Mouse (Mus musculus): ENCODE data around the gene Cmip. TPM values are rescaled to one million over a fixed set of nuclear protein-coding genes. Genes with fewer than 3 reads are reported as not detected.

The Cmip gene
- polyA plus RNA-seq, 1 experiment from 2014 or later, result 27.0 TPM

DNA sequence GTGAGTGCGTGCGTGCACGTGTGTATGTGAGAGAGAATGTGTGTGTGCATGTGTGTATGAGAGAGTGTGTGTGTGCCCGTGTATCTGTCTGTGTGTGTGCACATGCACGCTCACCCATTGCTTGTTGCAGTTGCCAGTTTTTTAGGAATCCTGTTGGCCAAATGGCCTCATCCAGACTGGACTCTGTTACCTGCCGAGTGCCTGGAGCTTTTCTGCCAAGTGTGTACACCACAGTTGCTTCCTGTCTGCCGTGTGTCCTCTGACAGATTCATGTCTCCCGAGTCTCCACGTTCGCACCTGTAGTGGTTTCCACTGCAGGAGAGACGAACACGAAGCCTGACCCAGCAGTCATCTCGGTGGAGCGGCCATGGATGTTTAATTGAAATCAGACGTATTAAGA lies 64.4 kb downstream of the Cmip start:
- WGBS, result 87% methylated on average over 15 of the region's 15 CpGs
- Histone ChIP-seq H3K4me1 (replicated peaks; ENCODE audit: control insufficient read depth, insufficient read depth, low read length) (peaks cover 3% of the 10 kb centered on the region; the same call in 1 of the 2 replicates), H3K4me3 (ENCODE audit: low read depth, low read length) (no peak overlapping the region), H3K27me3 (ENCODE audit: control insufficient read depth, insufficient read depth, low read length) (no peaks in the 10 kb centered on the region), H3K4me2 (replicated peaks; ENCODE audit: low read depth, low read length) (no peak overlapping the region), H3K36me3 (ENCODE audit: control insufficient read depth, insufficient read depth, low read length) (no peaks in the 10 kb centered on the region), H3K9ac (ENCODE audit: low read depth, low read length) (no peak overlapping the region), H3K27ac (ENCODE audit: low read depth, low read length) (peak overlapping the region; percentile 48; the same call in 1 of the 2 replicates), H3K9me3 (ENCODE audit: control insufficient read depth, low read length) (no peaks in the 10 kb centered on the region)
- no peak for ATAC-seq (ENCODE audit: low FRiP score)
- no peak for DNase-seq (ENCODE audit: low spot score)

DNA sequence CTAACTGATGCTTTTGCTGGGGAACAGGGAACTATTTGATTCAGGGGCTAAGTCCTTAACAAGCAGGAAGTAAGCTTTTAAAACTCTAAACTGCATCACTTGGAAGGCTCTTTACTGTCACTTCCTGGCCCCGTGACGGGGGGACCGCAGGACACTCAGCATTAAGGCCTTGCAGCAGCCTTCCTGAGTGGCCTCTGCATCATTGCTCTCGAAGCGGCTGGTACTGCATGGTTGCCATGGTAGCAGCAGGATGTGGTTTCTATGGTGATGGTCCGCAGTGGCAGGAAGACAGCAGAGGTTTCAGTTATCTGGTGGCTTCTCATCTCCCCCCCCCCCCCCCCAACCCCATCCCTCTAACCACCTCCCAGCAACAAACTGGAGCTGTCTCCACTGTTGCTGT lies 65.2 kb downstream of the Cmip start:
- WGBS, result 41% methylated on average over 6 of the region's 6 CpGs
- Histone ChIP-seq H3K36me3 (ENCODE audit: control insufficient read depth, insufficient read depth, low read length) (no peaks in the 10 kb centered on the region), H3K27ac (ENCODE audit: low read depth, low read length) (peak overlapping the region; percentile 77), H3K9ac (ENCODE audit: low read depth, low read length) (no peak overlapping the region), H3K9me3 (ENCODE audit: control insufficient read depth, low read length) (no peaks in the 10 kb centered on the region), H3K4me3 (ENCODE audit: low read depth, low read length) (no peak overlapping the region), H3K4me1 (replicated peaks; ENCODE audit: control insufficient read depth, insufficient read depth, low read length) (peaks cover 3% of the 10 kb centered on the region; the same call in 1 of the 2 replicates), H3K27me3 (ENCODE audit: control insufficient read depth, insufficient read depth, low read length) (no peaks in the 10 kb centered on the region), H3K4me2 (replicated peaks; ENCODE audit: low read depth, low read length) (0 out of 2 replicates have a peak overlapping the region, but pooled peaks have one; percentile 4)
- peak; percentile 73 for DNase-seq (ENCODE audit: low spot score)
- peak; percentile 86 for ATAC-seq (ENCODE audit: low FRiP score)

DNA sequence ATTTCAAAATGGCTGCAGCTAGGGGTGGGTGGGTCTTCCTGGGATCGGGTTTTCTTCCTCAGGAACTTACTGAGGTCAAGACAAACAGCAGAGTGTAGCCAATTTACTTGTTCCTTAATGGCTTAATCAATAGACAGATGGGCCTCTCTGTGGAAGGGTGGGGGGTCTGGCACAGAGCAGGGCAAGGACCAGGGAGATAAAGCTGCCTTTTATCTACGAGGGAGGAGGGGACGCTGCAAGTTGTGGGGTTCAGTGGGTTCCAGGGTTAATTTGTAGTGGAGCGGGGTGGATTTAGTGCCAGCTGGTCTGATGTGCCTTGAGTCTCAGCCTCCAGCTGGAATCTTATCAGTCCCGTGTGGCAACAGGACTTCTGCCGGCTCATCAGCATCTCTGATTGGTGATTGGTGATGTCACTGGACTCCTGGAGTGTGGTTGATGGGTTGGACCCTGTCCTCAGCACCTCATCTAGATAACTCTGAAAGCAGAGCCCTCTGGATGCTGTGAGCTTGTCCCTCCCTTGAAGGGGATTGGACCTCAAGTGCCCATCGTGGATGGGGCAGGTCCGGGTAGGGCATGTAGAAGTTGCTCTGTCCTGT lies 65.9 kb downstream of the Cmip start:
- Histone ChIP-seq H3K27ac (ENCODE audit: low read depth, low read length) (peak overlapping the region; percentile 77), H3K27me3 (ENCODE audit: control insufficient read depth, insufficient read depth, low read length) (no peaks in the 10 kb centered on the region), H3K4me3 (ENCODE audit: low read depth, low read length) (no peak overlapping the region), H3K9ac (ENCODE audit: low read depth, low read length) (no peak overlapping the region), H3K4me1 (replicated peaks; ENCODE audit: control insufficient read depth, insufficient read depth, low read length) (peaks cover 3% of the 10 kb centered on the region; the same call in 1 of the 2 replicates), H3K36me3 (ENCODE audit: control insufficient read depth, insufficient read depth, low read length) (no peaks in the 10 kb centered on the region), H3K4me2 (replicated peaks; ENCODE audit: low read depth, low read length) (no peak overlapping the region), H3K9me3 (ENCODE audit: control insufficient read depth, low read length) (no peaks in the 10 kb centered on the region)
- peak; percentile 50 for ATAC-seq (ENCODE audit: low FRiP score)
- DNase-seq (ENCODE audit: low spot score), result no peak
- 54% methylated on average over 8 of the region's 8 CpGs for WGBS

DNA sequence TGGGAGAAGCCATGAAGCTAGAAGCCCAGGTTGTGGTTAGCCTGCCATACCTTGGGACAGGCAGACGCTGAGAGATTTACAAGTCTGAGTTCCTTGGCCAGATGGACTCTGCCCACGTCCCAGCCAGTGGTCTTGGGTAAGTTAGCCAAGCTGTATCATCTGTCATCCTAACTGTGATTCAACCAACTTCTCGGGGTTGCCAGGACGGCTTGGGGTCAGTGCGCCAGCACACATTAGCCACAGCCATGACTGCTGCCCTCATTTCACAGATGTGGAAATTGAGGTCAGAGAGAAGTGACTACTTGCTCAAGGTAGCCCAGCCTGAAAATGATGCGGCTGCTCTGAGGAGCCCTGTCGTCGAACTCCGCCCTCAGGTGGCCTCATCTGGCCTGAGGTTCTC lies 68.0 kb downstream of the Cmip start:
- H3K27me3 ChIP-seq (ENCODE audit: control insufficient read depth, insufficient read depth, low read length), result no peaks in the 10 kb centered on the region
- WGBS, result 98% methylated on average over 9 of the region's 9 CpGs
- H3K4me2 ChIP-seq (replicated peaks; ENCODE audit: low read depth, low read length), result no peak overlapping the region
- ATAC-seq (ENCODE audit: low FRiP score) (no peak), DNase-seq (ENCODE audit: low spot score) (no peak)
- no peak overlapping the region for H3K9ac ChIP-seq (ENCODE audit: low read depth, low read length)
- no peak overlapping the region for H3K27ac ChIP-seq (ENCODE audit: low read depth, low read length)
- no peaks in the 10 kb centered on the region for H3K36me3 ChIP-seq (ENCODE audit: control insufficient read depth, insufficient read depth, low read length)
- no peak overlapping the region for H3K4me3 ChIP-seq (ENCODE audit: low read depth, low read length)
- H3K4me1 ChIP-seq (replicated peaks; ENCODE audit: control insufficient read depth, insufficient read depth, low read length), result peaks cover 3% of the 10 kb centered on the region; the same call in 1 of the 2 replicates
- H3K9me3 ChIP-seq (ENCODE audit: control insufficient read depth, low read length), result no peaks in the 10 kb centered on the region

DNA sequence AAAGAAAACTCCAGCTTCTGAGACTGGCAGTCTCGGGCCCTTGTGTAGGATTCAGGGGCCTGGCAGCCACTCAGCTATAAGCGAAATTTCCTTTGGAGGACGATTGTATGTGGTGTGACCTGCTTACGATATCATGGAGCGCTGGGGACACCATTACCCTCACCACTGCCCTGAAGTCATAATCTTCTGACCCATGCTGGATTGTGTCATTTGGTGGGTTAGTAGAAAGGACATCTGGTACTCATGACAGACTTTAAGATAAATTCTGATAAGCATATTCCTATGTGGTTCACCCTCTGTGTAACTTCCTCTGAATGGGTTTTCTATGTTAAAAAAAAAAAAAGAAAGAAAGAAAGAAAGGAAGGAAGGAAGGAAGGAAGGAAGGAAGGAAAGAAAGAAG lies 69.9 kb downstream of the Cmip start:
- 93% methylated on average over 5 of the region's 5 CpGs for WGBS

DNA sequence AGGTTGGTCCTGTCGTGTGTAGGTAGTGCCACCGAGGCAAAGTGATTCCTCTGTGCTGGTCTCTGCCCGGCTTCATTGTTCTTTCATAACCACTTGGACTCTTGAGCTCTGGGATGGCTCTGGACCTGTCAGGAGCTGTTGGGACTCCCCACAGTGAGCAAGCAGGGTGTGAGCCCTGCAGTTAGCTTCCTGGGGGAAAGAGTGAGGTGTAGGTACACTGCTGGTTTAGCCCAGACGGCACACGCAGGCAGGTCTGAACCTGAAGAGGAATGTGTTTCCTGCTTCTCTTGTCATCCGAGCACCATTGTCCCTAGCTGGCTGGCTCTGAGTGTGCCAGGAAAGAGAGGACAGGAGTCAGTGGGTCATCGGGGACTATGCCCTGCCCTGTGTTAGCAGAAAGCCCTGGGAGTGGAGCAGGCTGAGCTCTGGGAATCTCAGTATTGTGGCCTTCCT lies 70.5 kb downstream of the Cmip start:
- WGBS, result 41% methylated on average over 7 of the region's 7 CpGs
- H3K4me1 ChIP-seq (replicated peaks; ENCODE audit: control insufficient read depth, insufficient read depth, low read length), result peaks cover 3% of the 10 kb centered on the region; the same call in 1 of the 2 replicates
- DNase-seq (ENCODE audit: low spot score) (no peak), ATAC-seq (ENCODE audit: low FRiP score) (no peak)
- 0 out of 2 replicates have a peak overlapping the region, but pooled peaks have one; percentile 15 for H3K9ac ChIP-seq (ENCODE audit: low read depth, low read length)
- no peak overlapping the region for H3K27ac ChIP-seq (ENCODE audit: low read depth, low read length)
- no peaks in the 10 kb centered on the region for H3K36me3 ChIP-seq (ENCODE audit: control insufficient read depth, insufficient read depth, low read length)
- H3K4me3 ChIP-seq (ENCODE audit: low read depth, low read length), result no peak overlapping the region
- H3K4me2 ChIP-seq (replicated peaks; ENCODE audit: low read depth, low read length), result no peak overlapping the region
- H3K9me3 ChIP-seq (ENCODE audit: control insufficient read depth, low read length), result no peaks in the 10 kb centered on the region
- H3K27me3 ChIP-seq (ENCODE audit: control insufficient read depth, insufficient read depth, low read length), result no peaks in the 10 kb centered on the region

More for the DNA sequence above, 69.9 kb downstream of the Cmip start:
- Histone ChIP-seq H3K27ac (ENCODE audit: low read depth, low read length) (no peak overlapping the region), H3K9ac (ENCODE audit: low read depth, low read length) (no peak overlapping the region), H3K4me1 (replicated peaks; ENCODE audit: control insufficient read depth, insufficient read depth, low read length) (peaks cover 3% of the 10 kb centered on the region; the same call in 1 of the 2 replicates), H3K27me3 (ENCODE audit: control insufficient read depth, insufficient read depth, low read length) (no peaks in the 10 kb centered on the region), H3K36me3 (ENCODE audit: control insufficient read depth, insufficient read depth, low read length) (no peaks in the 10 kb centered on the region), H3K4me3 (ENCODE audit: low read depth, low read length) (no peak overlapping the region), H3K9me3 (ENCODE audit: control insufficient read depth, low read length) (no peaks in the 10 kb centered on the region), H3K4me2 (replicated peaks; ENCODE audit: low read depth, low read length) (no peak overlapping the region)
- ATAC-seq (ENCODE audit: low FRiP score), result no peak
- no peak for DNase-seq (ENCODE audit: low spot score)

DNA sequence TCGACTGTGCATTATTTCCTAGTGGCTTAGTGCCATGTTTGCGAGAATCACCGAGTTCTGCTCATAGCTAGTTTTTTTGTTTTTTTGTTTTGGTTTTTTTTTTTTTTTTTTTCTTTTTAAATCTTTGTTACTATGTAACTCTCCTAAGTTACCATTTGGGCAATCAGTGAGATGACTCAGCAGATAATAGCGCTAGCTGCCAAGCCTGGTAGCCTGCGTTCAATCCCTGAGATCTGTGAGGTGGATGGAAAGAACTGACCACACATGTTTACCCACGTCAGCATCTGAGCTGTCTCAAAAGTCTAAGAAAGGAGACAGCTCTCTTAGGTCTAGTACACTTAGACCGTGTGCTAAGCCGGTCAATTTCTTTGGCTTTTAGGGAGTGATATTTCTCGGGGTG lies 71.9 kb downstream of the Cmip start:
- no peak overlapping the region for H3K9ac ChIP-seq (ENCODE audit: low read depth, low read length)
- no peaks in the 10 kb centered on the region for H3K36me3 ChIP-seq (ENCODE audit: control insufficient read depth, insufficient read depth, low read length)
- no peak overlapping the region for H3K4me2 ChIP-seq (replicated peaks; ENCODE audit: low read depth, low read length)
- WGBS, result 87% methylated on average over 9 of the region's 9 CpGs
- H3K4me1 ChIP-seq (replicated peaks; ENCODE audit: control insufficient read depth, insufficient read depth, low read length), result no peaks in the 10 kb centered on the region
- H3K9me3 ChIP-seq (ENCODE audit: control insufficient read depth, low read length), result no peaks in the 10 kb centered on the region
- H3K27me3 ChIP-seq (ENCODE audit: control insufficient read depth, insufficient read depth, low read length), result no peaks in the 10 kb centered on the region
- H3K27ac ChIP-seq (ENCODE audit: low read depth, low read length), result no peak overlapping the region
- H3K4me3 ChIP-seq (ENCODE audit: low read depth, low read length), result no peak overlapping the region
- DNase-seq (ENCODE audit: low spot score), result no peak
- ATAC-seq (ENCODE audit: low FRiP score), result no peak

DNA sequence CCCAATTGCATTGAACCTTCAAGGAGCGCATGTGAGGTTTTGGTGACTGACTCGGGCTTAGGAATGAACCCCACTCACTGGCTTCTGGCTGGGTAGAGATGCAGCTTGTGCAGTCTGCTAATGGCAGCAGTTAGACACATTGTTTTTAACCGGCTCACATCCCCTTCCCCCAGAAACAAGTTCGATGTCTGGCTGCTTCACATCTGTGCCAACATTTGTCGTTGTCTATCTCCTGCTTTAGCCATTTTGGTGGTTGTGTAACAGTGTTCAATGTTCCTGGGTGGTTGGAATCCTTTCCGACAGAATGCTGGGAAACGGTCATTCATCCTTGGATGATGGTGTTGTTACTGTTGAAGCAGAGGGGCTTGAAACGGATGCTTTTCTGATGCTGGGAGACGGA lies 72.3 kb downstream of the Cmip start:
- H3K9me3 ChIP-seq (ENCODE audit: control insufficient read depth, low read length), result no peaks in the 10 kb centered on the region
- ATAC-seq (ENCODE audit: low FRiP score) (no peak), DNase-seq (ENCODE audit: low spot score) (no peak)
- no peak overlapping the region for H3K4me2 ChIP-seq (replicated peaks; ENCODE audit: low read depth, low read length)
- no peak overlapping the region for H3K27ac ChIP-seq (ENCODE audit: low read depth, low read length)
- no peaks in the 10 kb centered on the region for H3K4me1 ChIP-seq (replicated peaks; ENCODE audit: control insufficient read depth, insufficient read depth, low read length)
- H3K9ac ChIP-seq (ENCODE audit: low read depth, low read length), result no peak overlapping the region
- H3K36me3 ChIP-seq (ENCODE audit: control insufficient read depth, insufficient read depth, low read length), result no peaks in the 10 kb centered on the region
- 72% methylated on average over 9 of the region's 9 CpGs for WGBS
- H3K4me3 ChIP-seq (ENCODE audit: low read depth, low read length), result no peak overlapping the region
- H3K27me3 ChIP-seq (ENCODE audit: control insufficient read depth, insufficient read depth, low read length), result no peaks in the 10 kb centered on the region

DNA sequence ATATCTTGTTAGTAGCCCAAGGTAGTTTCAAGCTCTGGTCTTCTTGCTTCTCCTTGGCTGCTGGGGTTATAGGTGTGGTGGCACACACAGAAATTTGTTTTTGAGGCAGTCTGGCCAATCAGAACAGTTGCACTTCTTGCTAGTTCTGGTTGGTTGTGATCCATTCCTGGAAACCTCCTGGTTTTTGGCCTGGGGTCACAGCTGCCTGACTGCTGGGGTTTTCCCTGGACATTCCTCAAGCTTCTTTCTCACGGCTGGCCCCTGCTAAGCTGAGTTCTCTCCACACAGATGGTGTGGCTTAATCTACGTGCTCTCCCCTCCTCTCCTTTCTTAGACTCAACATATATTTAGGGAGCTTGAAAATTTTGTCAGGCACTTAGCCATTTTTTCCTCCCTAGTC lies 73.0 kb downstream of the Cmip start:
- peaks cover 4% of the 10 kb centered on the region; the same call in 1 of the 2 replicates for H3K4me1 ChIP-seq (replicated peaks; ENCODE audit: control insufficient read depth, insufficient read depth, low read length)
- H3K9ac ChIP-seq (ENCODE audit: low read depth, low read length), result no peak overlapping the region
- no peak for ATAC-seq (ENCODE audit: low FRiP score)
- H3K27me3 ChIP-seq (ENCODE audit: control insufficient read depth, insufficient read depth, low read length), result no peaks in the 10 kb centered on the region
- no peak overlapping the region for H3K4me2 ChIP-seq (replicated peaks; ENCODE audit: low read depth, low read length)
- no peaks in the 10 kb centered on the region for H3K36me3 ChIP-seq (ENCODE audit: control insufficient read depth, insufficient read depth, low read length)
- no peak overlapping the region for H3K4me3 ChIP-seq (ENCODE audit: low read depth, low read length)
- H3K9me3 ChIP-seq (ENCODE audit: control insufficient read depth, low read length), result no peaks in the 10 kb centered on the region
- WGBS, result 71% methylated on average over 2 of the region's 2 CpGs
- DNase-seq (ENCODE audit: low spot score), result no peak
- no peak overlapping the region for H3K27ac ChIP-seq (ENCODE audit: low read depth, low read length)

Measured in hindbrain, embryonic 11.5 days (tissue).